26 mouse cellular contexts compared by ENCODE assay signal in genomic region chr3:28012177-28012576, GRCm38 (mm10).
DNase-seq lines count a peak whose midpoint lies in the region; ATAC-seq and TF ChIP-seq lines count a peak whose summit lies in the region.
"Had no signal": no experiment of that assay in that cellular context is flagged by ENCODE, and none has a peak within 500 bp of the region (broad histone marks: within the 10 kb centered on the region; RNA-seq: fewer than 3 reads in every experiment).

No protein-coding gene starts in this region.

- no peaks in the 10 kb centered on the region for H3K9me3 ChIP-seq in lung, postnatal 0 days (ENCODE audit: low read length)
- no peaks in the 10 kb centered on the region for H3K9me3 ChIP-seq in limb, embryonic 10.5 days (replicated peaks)
- H3K9me3 ChIP-seq: embryonic facial prominence, embryonic 12.5 days; kidney, embryonic 15.5 days; liver, embryonic 13.5 days; neural tube, embryonic 15.5 days; stomach, embryonic 15.5 days had no signal

- peak overlapping the region; percentile 12; the same call in 1 of the 2 replicates for H3K27ac ChIP-seq in gastrocnemius, adult 2 months
- no peak overlapping the region for H3K27ac ChIP-seq in lung, postnatal 0 days (ENCODE audit: low read length)
- H3K27ac ChIP-seq in limb, embryonic 10.5 days = no peak overlapping the region
- H3K27ac ChIP-seq: embryonic facial prominence, embryonic 12.5 days; hindbrain, postnatal 0 days; kidney, embryonic 15.5 days; liver, embryonic 13.5 days; neural tube, embryonic 15.5 days; stomach, embryonic 15.5 days had no signal

- 70% methylated on average over 7 of the region's 7 CpGs for WGBS in lung, postnatal 0 days
- WGBS in limb, embryonic 10.5 days = 89% methylated on average over 7 of the region's 7 CpGs

- H3K4me2 ChIP-seq in lung, postnatal 0 days (replicated peaks; ENCODE audit: low read depth, low read length) = no peak overlapping the region
- H3K4me2 ChIP-seq: embryonic facial prominence, embryonic 12.5 days; heart, embryonic 11.5 days; kidney, embryonic 15.5 days; liver, embryonic 13.5 days; neural tube, embryonic 15.5 days; stomach, embryonic 15.5 days had no signal

- H3K36me3 ChIP-seq in lung, postnatal 0 days (ENCODE audit: insufficient read depth, low read length) = no peaks in the 10 kb centered on the region
- no peaks in the 10 kb centered on the region for H3K36me3 ChIP-seq in limb, embryonic 10.5 days
- H3K36me3 ChIP-seq: embryonic facial prominence, embryonic 12.5 days; kidney, embryonic 15.5 days; liver, embryonic 13.5 days; neural tube, embryonic 15.5 days; stomach, embryonic 15.5 days had no signal

- intact Hi-C loops in gastrocnemius, adult 2 months (cut with DNase I) = no loop called here
- intact Hi-C loops in gastrocnemius, postnatal 36 days (cut with DNase I) = no loop called here

- H3K4me1 ChIP-seq in lung, postnatal 0 days (ENCODE audit: insufficient read depth, low read depth, low read length) = no peaks in the 10 kb centered on the region
- no peaks in the 10 kb centered on the region for H3K4me1 ChIP-seq in limb, embryonic 10.5 days
- H3K4me1 ChIP-seq: embryonic facial prominence, embryonic 12.5 days; kidney, embryonic 15.5 days; liver, embryonic 13.5 days; neural tube, embryonic 15.5 days; stomach, embryonic 15.5 days had no signal

- no peaks in the 10 kb centered on the region for H3K27me3 ChIP-seq in lung, postnatal 0 days (replicated peaks; ENCODE audit: insufficient read depth, low read length)
- H3K27me3 ChIP-seq in limb, embryonic 10.5 days (ENCODE audit: low read depth, poor library complexity, severe bottlenecking) = no peaks in the 10 kb centered on the region
- H3K27me3 ChIP-seq: embryonic facial prominence, embryonic 12.5 days; kidney, embryonic 15.5 days; liver, embryonic 13.5 days; neural tube, embryonic 15.5 days; stomach, embryonic 15.5 days had no signal

- peak; percentile 50 for ATAC-seq in lung, postnatal 0 days
- peak; percentile 81 for ATAC-seq in monocyte, adult 5-6 weeks (replicated peaks; ENCODE audit: insufficient number of reproducible peaks, low FRiP score, low TSS enrichment, poor library complexity, severe bottlenecking)
- ATAC-seq: hindbrain, postnatal 0 days; intestine, postnatal 0 days; midbrain, embryonic 16.5 days had no signal

- TF ChIP-seq EP300 in lung, postnatal 0 days (IDR thresholded peaks at IDR 0.05) = no peak

- no peak for TF ChIP-seq CTCF in gastrocnemius, adult 2 months (IDR thresholded peaks at IDR 0.05)
- no peak for TF ChIP-seq CTCF in lung, postnatal 0 days (IDR thresholded peaks at IDR 0.05)

- no peak overlapping the region for H3K9ac ChIP-seq in lung, postnatal 0 days (replicated peaks; ENCODE audit: low read depth)
- H3K9ac ChIP-seq: embryonic facial prominence, embryonic 12.5 days; kidney, embryonic 15.5 days; liver, embryonic 13.5 days; neural tube, embryonic 15.5 days; stomach, embryonic 15.5 days had no signal

- no peak overlapping the region for H3K4me3 ChIP-seq in gastrocnemius, adult 2 months
- no peak overlapping the region for H3K4me3 ChIP-seq in lung, postnatal 0 days (ENCODE audit: low read depth, low read length)
- no peak overlapping the region for H3K4me3 ChIP-seq in limb, embryonic 10.5 days
- H3K4me3 ChIP-seq: embryonic facial prominence, embryonic 12.5 days; kidney, embryonic 15.5 days; liver, embryonic 13.5 days; neural tube, embryonic 15.5 days; stomach, embryonic 15.5 days had no signal

- no peak for DNase-seq in gastrocnemius, adult 2 months
- no peak for DNase-seq in gastrocnemius, postnatal 36 days
- DNase-seq in lung, postnatal 0 days (ENCODE audit: low spot score) = peak; percentile 55
- DNase-seq in lung, adult 18-20 months = no peak
- peak; percentile 22 for DNase-seq in limb, embryonic 10.5 days (ENCODE audit: low spot score)
- no peak for DNase-seq in left cerebral cortex, adult 18-20 months (ENCODE audit: low spot score in 2 of 2)
- no peak for DNase-seq in cerebellum, adult 18-20 months
- DNase-seq: adrenal gland, postnatal 14 days; cerebellum, adult 11 months; cerebellum, postnatal 10 days; kidney, postnatal 4 days; left cerebral cortex, postnatal 4 days; liver, embryonic 13.5 days; lung, postnatal 10 days; right cerebral cortex, postnatal 25 days; thymus, adult 18-20 months; thymus, postnatal 36 days had no signal

Comparison
In these comparisons a context has a peak if more than half of its experiments do, and no peak if none do; other contexts are left out.
1. DNase-seq: peak in lung, postnatal 0 days (single experiment) and limb, embryonic 10.5 days (single experiment); none in gastrocnemius, adult 2 months (single experiment), gastrocnemius, postnatal 36 days (0 of 2), lung, adult 18-20 months (0 of 2), left cerebral cortex, adult 18-20 months (0 of 2) and cerebellum, adult 18-20 months (0 of 2).